Mouse (Mus musculus) bone marrow macrophage, adult 2 months (primary cell): ENCODE measurements around the gene Gm9507. TPM values are rescaled to one million over a fixed set of nuclear protein-coding genes. Genes with fewer than 3 reads are reported as not detected.

Source experiments
- H3K27ac ChIP-seq: 2 replicates; pipeline ENCODE4 v1.5.1; 2012; ENCODE audit warnings: low read depth, low read length; ENCODE audit not compliant: insufficient read depth
- H3K4me1 ChIP-seq: 2 replicates; pipeline ENCODE4 v1.6.1; 2012; ENCODE audit warnings: low read length; ENCODE audit not compliant: control insufficient read depth, insufficient read depth
- H3K4me3 ChIP-seq: 2 replicates; pipeline ENCODE4 v1.5.1; 2012; ENCODE audit warnings: mild to moderate bottlenecking, low read length, moderate library complexity; ENCODE audit not compliant: insufficient read depth
- CTCF ChIP-seq: IDR thresholded peaks from 2 replicates; pipeline ENCODE4 v1.5.1; 2012; ENCODE audit warnings: low read depth, mild to moderate bottlenecking, low read length, moderate library complexity
- POLR2A ChIP-seq: IDR thresholded peaks from 2 replicates; pipeline ENCODE4 v1.6.1; 2012; ENCODE audit warnings: mild to moderate bottlenecking, low read depth, low read length, borderline replicate concordance
- polyA plus RNA-seq: library from polyadenylated mRNA; stranded (reverse); fragments of >200 nt; gene quantifications from 2 replicates; pipeline ENCODE4 v1.2.4, GENCODE M21; 2012; ENCODE audit not compliant: missing spikeins, insufficient read depth, insufficient read length

Gm9507 gene
- polyA plus RNA-seq, result not detected in 2 replicates

DNA sequence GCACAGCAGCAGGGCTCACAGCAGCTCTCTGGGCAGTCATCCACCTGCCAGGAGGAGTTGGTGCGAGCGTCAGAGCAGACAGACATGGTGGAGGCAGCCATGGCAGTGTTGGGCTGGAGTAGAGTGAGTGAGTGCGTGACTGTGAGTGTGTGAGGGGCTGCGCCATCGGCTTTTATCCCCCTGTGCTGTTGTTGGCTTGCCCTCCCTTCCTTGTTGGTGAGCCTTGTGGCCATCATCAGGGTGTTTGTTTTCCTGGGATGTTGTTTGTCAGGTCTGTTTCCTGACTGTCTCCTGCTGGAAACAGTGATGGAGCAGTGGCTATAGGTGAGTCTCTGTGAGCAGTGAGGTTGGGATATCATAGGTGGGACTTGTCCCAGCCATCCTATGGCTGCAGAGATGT lies at the start of gene Gm9507:
Gm9507 (minus strand) TSS at position 101 of the 400 bp plus-strand sequence.
- H3K27ac ChIP-seq, result no peak within 1 kb of the TSS
- H3K4me1 ChIP-seq, result no peaks in the 10 kb centered on the region
- TF ChIP-seq POLR2A (no peak), CTCF (no peak)
- H3K4me3 ChIP-seq, result no peak within 1 kb of the TSS

DNA sequence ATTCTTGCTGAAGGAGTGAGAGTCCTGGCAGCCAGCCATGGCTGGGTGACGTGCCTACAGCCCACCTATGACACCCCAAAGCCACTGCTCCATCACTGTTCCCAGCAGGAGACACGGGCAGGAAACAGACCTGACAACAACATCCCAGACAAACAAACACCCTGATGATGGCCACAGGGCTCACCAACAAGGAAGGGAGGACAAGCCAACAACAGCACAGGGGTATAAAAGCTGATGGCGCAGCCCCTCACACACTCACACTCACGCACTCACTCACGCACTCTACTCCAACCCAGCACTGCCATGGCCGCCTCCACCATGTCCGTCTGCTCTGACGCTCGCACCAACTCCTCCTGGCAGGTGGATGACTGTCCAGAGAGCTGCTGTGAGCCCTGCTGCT lies 40.9 kb upstream of the Gm9507 start, which contains the start of gene Gm10318:
Gm10318 (plus strand) TSS at position 301 of the 400 bp plus-strand sequence.
- Histone ChIP-seq H3K4me3 (no peak within 1 kb of the TSS), H3K4me1 (peaks cover 11% of the 10 kb centered on the region), H3K27ac (no peak within 1 kb of the TSS)
- no peak for TF ChIP-seq CTCF
- no peak for TF ChIP-seq POLR2A

DNA sequence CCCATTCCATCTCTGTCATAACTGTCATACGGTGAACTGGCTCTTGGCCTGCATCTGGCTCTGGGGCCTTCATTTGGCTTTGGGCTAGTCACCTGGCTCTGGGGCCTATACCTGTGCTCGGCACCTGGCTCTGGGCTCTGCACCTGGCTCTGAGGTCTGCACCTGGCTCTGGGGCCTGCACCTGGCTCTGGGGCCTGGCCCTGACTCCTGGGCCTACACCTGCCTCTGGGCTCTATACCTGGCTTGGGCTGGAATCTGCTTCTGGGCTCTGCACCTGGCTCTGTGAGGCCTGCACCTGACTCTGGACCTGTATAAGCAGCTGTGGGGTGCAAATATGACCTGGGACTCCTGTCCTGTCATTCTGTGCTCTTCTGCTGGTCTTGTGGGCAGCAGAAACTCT lies 35.9 kb upstream of the Gm9507 start:
- no peak overlapping the region for H3K4me3 ChIP-seq
- H3K27ac ChIP-seq, result no peak overlapping the region
- TF ChIP-seq CTCF (no peak), POLR2A (no peak)
- peaks cover 11% of the 10 kb centered on the region for H3K4me1 ChIP-seq

DNA sequence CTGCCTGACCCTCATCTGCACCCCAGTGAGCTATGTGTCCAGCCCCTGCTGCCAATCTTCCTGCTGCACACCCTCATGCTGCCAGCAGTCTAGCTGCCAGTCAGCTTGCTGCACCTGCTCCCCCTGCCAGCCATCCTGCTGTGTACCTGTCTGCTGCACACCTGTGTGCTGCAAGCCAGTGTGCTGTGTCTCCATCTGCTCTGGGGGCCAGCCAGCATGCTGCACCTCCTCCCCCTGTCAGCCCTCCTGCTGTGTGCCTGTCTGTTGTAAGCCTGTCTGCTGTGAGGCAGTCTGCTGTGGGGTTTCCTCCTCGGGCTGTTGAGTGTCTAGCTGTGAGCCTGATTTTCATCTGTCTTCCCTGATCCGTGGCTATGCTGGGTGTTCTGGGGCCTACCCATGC lies 35.3 kb upstream of the Gm9507 start:
- Histone ChIP-seq H3K4me3 (no peak overlapping the region), H3K27ac (no peak overlapping the region), H3K4me1 (peaks cover 11% of the 10 kb centered on the region)
- no peak for TF ChIP-seq CTCF
- no peak for TF ChIP-seq POLR2A

DNA sequence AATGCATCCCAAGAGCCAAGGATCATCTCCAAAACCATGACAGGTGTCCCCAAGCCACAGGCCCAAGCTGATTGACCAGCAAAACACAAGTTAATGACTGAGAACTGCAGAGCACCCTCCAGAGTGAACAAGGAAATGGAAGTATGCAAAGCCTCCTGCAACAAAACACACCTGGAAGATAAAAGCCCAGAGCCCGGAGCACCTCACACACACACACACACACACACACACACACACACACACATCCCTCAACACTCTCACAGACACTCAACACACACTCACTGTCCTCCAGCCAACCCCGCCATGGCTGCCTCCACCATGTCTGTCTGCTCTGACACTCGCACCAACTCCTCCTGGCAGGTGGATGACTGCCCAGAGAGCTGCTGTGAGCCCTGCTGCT lies 34.9 kb upstream of the Gm9507 start, which contains the start of gene Gm36176:
Gm36176 (plus strand) TSS at position 301 of the 400 bp plus-strand sequence.
- no peak for TF ChIP-seq POLR2A
- Histone ChIP-seq H3K27ac (no peak within 1 kb of the TSS), H3K4me3 (no peak within 1 kb of the TSS), H3K4me1 (peaks cover 10% of the 10 kb centered on the region)

DNA sequence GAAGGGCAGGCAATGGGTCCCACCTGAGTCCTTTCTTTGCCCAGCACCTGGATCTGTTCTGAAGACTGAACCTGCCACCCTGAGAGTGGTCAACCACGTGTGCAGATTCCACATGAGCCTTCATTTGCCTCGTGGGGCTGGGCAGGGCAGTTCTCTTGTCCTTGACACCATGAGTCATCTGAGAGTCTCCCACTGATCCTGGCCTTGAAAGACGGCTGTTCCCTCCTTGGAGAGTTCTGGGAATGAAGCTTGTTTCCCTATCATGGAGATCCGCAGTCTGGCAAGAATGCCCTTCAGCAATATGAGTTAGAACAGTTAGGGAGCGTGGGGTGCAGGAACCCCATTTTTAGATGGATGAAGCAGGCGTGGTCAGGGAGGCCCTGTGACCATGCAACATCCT lies 27.4 kb upstream of the Gm9507 start:
- no peaks in the 10 kb centered on the region for H3K4me1 ChIP-seq
- no peak overlapping the region for H3K27ac ChIP-seq
- no peak for TF ChIP-seq POLR2A
- TF ChIP-seq CTCF, result no peak
- no peak overlapping the region for H3K4me3 ChIP-seq

DNA sequence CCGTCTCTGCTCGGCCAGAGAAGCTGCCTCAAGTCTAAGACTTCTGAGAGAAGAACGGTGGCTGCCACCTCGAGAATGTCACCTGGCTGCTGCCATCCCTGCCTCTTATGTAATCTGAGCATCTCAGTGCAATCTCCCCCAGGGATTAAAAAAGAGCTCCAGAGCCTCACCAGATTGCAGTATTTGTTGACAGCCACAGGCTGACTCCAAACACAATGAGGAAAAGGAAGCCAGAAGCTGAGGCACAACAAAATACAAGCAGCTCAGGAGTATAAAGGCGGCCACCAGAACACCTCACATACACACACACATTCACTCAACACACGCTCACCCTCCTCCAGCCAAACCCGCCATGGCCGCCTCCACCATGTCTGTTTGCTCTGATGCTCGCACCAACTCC lies 24.0 kb upstream of the Gm9507 start, which contains the start of gene Krtap10-10:
Krtap10-10 (plus strand) TSS at position 301 of the 400 bp plus-strand sequence.
- TF ChIP-seq POLR2A, result no peak
- no peak for TF ChIP-seq CTCF
- Histone ChIP-seq H3K27ac (no peak within 1 kb of the TSS), H3K4me1 (no peaks in the 10 kb centered on the region), H3K4me3 (no peak within 1 kb of the TSS)

DNA sequence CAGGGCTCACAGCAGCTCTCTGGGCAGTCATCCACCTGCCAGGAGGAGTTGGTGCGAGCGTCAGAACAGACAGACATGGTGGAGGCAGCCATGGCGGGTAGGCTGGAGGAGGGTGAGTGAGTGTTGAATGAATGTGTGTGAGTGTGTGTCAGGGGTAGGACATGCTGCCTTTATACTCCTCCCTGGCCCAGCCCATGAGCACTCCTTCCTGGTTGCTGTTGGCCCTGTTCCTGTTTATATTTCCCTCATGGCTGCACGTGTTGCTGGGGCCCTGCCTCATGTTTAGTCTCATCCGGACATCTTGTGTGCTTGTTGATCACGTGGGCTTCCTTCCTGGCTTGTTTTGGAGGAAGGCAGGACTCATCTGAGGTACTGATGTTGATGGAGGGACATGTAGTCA lies 15.3 kb upstream of the Gm9507 start, which contains the start of gene Krtap10-4:
Krtap10-4 (minus strand) TSS at position 145 of the 400 bp plus-strand sequence.
- TF ChIP-seq POLR2A (no peak), CTCF (no peak)
- Histone ChIP-seq H3K4me1 (no peaks in the 10 kb centered on the region), H3K27ac (no peak within 1 kb of the TSS), H3K4me3 (no peak within 1 kb of the TSS)

DNA sequence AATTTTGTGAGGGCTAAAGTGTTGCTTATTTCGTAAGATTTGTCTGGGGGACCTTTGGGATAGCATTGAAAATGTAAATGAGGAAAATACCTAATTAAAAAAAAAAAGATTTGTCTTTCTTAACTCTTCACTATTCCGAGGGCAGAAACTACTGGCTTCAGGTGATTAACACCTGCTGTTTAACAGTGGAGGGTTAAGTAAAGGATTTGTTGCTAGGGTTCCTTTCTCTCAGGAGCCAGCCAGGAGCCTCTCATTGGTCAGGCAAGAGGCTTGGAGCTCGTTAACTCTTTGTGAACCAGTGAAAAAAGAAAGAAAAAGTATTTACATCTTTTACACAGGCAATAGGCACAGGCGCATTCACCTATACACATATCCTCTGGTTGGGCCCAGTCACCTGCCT lies 7.6 kb upstream of the Gm9507 start:
- Histone ChIP-seq H3K4me3 (no peak overlapping the region), H3K27ac (no peak overlapping the region), H3K4me1 (no peaks in the 10 kb centered on the region)
- TF ChIP-seq CTCF (no peak), POLR2A (no peak)

DNA sequence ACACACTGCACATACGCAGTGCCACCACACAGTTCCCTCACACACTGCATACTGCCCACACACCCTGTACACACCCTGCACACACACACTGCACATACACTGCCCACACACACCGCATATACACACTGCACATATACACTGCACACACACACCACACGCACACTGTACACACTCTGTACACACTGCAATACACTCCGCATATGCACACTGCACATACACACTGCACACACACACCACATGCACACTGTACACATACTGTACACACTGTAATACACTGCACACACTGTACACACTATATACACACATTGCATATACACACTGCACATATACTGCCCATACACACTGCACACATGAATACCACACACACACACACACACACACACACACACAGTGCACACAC lies 6.9 kb upstream of the Gm9507 start:
- no peaks in the 10 kb centered on the region for H3K4me1 ChIP-seq
- TF ChIP-seq POLR2A (no peak), CTCF (no peak)
- no peak overlapping the region for H3K27ac ChIP-seq
- H3K4me3 ChIP-seq, result no peak overlapping the region

DNA sequence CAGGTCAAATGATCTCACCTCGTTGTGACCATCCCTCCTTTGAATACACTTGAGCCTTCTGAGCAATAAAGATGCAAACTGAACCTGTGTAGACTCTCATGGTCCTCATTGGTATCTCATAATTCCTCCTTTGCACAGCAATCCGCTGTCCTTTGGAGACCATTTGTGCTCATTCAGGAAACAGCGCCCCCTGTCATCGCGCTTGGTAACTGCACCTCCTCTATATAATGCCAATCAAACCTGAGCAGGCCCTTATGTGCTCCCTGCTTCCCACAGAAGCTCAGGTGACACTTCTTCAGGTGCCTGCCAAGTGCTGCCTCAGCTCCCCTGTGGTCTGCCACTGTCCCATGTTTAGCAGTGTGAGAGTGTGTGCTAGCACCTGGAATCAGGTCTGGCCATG lies 3.9 kb upstream of the Gm9507 start:
- no peak overlapping the region for H3K4me3 ChIP-seq
- no peak for TF ChIP-seq POLR2A
- peak; percentile 50; the same call in 1 of the 2 replicates for TF ChIP-seq CTCF
- no peaks in the 10 kb centered on the region for H3K4me1 ChIP-seq
- H3K27ac ChIP-seq, result no peak overlapping the region
